Mouse (Mus musculus) cortical plate, adult 2 months (tissue): ENCODE results near the gene Gm21761.
"Not testable (repeated sequence)": the region's sequence is repeated elsewhere in the genome, so short reads cannot be mapped to it uniquely, and the experiment has no call there.

Source experiments
- CTCF ChIP-seq: fragments of 200-500 bp; IDR thresholded peaks from 2 replicates; pipeline ENCODE4 v1.5.1; 2011; ENCODE audit warnings: mild to moderate bottlenecking, control low read depth, low read length; ENCODE audit not compliant: insufficient read depth; ENCODE audit errors: extremely low read depth
- POLR2A ChIP-seq: fragments of 200-500 bp; IDR thresholded peaks from 2 replicates; pipeline ENCODE4 v1.6.1; 2011; ENCODE audit warnings: mild to moderate bottlenecking, low read length, control low read depth; ENCODE audit not compliant: insufficient read depth; ENCODE audit errors: extremely low read depth

GRCm38 (mm10) chr13:119929172-119929571 is at the start of gene Gm21761:
- TF ChIP-seq CTCF, POLR2A: not testable (repeated sequence)
